Mouse (Mus musculus) retina, postnatal 1 day (tissue): ENCODE measurements around the gene Plet1.

Source experiments
- DNase-seq: peaks from one replicate; pipeline ENCODE4 v3.0.0-alpha.2; 2012

Plet1 gene

DNA sequence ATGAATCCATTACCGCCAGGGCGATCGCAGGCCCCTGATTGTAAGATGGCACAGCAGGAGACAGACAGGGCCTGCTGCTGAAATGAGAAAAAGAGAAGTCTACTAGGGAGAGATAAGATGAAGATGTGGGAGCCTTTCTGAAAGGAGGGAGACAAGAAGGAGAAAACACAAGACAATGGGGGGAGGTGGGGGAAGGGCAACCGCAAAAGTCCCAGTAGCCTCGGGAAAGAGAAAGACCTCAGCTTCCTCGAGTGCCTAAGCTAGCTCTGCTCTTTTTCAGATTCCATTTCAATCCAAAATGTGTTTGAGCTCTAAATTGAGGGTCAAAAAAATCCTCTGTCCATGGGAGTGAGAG, 1.8 kb downstream of the Plet1 start:
- no peak for DNase-seq

DNA sequence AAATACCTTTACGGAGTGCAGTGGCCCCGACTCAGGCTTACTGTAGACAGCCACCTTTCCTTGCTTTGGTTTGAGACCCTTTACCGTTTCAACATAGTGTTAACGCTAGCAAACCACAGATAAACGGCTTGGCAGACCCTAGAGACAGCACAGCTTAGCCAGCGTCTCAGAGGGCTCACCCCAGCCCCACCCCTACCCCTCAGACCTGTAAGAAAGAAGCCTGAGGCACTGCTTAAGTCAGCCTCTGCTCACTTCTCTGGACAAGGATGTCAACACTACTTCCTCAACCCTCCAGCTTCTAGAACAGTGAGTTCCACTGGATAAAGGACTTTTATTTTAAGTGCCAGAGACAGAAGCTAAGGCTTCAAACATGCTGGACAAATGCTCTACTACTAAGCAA, 2.2 kb downstream of the Plet1 start:
- peak; percentile 11 for DNase-seq

DNA sequence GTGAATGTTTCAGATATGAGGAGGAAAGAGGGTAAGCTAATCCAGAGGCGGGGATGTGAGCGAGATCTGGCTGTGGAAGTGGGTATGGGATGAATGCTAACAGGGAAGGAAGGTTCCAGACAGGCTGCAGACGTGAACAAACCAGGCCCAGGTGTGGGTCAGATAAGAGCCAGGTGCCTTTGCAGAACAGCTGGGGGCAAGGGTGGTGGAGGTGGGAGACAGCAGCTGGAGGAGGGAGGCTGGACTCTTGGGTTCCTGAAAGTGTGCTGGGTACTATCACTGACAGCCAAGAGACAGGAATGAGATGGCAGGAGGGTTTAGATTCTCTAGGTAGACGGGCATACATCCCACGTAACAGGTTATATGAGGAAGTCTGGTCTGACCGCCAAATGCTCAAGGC, 2.8 kb downstream of the Plet1 start:
- no peak for DNase-seq

DNA sequence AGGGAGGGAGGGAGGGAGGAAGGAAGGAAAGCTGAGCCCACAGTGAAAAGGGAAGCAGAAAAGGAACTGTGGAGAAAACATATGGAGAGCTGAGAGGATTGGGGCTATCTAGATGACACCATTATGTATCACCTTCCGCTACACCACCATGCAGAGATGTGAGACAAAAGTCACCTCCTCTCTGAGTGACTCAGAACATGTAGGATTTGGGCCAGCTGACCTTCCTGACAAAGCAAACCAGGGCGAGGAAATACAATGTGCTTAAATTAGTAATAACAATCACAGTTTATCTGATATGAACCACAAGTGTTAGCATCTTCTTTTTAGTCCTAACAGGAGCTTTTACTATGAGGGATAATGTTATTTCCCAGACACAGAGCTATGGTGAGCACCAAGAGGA, 3.2 kb downstream of the Plet1 start:
- no peak for DNase-seq

DNA sequence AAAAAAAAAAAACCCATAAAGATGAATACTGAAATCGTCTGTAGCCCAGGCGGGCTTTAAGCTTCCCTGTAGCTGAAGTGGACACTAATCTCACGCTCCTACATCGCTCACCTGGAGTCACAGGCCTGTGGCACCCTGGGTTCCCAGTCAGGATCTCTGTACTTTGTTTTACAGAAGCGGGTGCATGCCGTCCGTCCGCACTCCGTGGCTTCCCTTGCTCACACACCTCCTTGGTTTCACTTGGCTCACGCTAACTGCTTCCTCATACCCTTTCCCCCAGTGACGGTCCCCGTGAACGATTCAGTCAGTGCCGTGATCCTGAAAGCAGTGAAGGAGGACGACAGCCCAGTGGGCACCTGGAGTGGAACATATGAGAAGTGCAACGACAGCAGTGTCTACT, 4.5 kb downstream of the Plet1 start:
- no peak for DNase-seq

DNA sequence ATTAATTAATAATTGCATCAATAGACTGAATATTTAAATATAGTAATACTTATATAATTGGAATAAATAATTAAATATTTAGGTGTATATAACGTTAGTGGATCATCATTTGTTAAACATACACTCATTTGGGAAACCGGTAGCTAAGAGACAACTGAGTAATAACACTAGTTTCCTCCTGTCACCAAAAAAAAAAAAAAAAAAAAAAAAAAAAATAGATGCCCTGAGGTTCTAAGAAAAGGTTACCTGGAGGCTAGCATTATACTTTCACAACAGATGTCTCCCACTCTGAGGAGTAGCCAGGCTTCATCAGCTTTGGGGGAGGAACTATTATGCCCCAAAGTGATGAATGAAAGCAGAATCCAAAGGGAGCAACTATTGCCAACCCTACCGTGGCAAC, 5.5 kb downstream of the Plet1 start:
- no peak for DNase-seq

DNA sequence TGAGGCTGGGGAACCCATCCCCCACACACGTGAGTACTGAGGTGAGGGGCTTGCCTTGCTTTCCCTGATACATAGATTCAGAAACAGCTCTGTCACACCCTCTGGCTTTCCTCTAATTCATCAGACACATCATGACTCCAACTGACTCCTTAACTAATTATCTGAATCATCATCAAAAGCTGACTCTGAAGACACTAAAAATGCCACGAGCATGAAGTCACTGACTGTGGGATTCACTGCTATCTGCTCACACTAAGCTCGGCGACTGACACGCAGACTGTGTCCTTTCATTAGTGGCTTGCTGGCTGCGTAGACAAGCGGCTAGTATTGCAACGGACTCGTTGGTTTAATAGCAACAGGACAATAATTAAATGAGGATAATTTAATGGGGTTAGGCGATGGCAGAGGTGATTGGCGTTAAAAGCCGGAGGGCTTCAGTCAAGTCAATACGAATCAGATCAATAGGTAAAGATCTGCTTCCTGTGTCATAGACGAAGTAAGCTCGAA, 6.2 kb downstream of the Plet1 start:
- DNase-seq: peak; percentile 44

DNA sequence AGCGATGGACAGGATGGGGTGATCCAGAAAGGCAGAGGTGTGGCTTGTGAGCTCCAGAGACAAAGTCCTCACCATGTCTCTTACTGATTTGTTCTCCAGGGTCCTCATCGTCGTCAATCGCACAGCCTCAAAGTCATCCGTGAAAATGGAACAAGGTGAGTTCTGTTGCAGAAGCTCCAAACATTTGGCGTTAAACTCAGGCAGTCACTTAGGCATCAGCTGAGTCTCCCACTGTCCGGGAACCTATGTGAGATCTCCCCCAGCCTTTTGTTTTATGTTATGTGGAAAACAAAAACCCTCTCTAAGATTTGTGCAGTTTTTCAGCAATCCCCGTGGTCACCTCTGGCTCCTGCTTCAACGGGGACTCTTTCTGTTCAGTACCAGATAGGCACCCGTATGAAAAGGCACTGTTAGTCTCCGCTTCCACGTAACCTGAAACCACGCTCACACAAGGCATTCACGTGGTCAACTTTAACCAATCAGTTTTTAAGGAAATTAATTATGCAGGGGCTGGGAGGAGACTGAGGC, 6.7 kb downstream of the Plet1 start:
- peak; percentile 90 for DNase-seq

DNA sequence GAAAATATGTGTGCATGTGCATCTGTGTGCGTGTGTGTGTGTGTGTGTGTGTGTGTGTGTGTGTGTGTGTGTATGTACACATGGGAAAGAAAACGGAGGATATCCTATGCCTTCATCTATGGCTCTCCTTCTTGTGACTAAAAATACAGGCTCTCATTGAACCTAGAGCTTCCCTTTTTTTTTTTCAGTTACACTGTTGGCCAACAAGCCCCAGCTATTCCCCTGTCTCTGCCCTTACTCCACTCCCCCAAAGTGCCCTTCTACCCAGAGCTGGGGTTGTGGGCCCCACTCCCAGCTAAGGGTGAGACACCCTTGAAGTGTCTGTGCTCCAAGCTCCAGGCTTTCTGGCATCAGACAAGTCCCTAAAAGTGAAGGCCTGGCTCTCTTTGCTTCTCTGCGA, 8.6 kb downstream of the Plet1 start:
- no peak for DNase-seq

DNA sequence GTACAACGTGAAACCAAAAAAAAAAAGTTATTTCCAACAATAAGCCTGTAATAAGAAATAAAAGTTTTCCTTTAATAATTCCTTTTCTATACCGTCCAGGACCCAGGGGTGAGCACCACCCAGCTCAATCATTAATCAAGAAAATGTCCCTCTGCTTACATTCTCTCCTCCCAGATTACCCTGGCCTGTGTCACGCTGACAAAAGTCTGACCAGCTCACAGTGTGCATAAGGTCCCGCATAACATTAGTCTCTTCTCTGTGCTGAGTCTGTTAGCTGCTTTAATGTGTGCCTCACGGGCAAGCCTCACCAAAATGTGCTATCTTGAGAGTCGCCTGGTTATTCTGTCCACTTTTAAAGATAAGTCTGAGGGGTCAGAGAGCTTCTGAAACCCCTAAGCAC, 11.1 kb downstream of the Plet1 start:
- no peak for DNase-seq

DNA sequence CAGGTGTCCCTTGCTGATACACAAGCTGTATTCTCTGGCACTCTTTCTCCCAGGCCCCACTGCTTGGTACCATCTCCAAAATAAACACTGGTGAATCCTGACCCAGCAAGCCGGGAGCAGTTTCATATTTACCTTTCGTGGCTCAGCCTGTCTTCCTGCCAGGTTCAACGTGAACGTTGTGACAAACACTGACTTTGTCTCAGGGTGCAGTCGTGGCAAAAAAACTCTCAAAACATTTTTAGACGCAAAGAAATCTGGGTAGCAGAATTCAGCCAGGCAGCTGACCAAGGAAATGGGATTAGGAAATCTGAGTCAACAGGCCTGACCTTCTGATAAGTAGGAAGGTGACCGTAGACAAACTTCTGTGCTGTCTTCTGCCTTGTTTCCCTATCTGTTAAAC, 13.2 kb downstream of the Plet1 start:
- DNase-seq: no peak

DNA sequence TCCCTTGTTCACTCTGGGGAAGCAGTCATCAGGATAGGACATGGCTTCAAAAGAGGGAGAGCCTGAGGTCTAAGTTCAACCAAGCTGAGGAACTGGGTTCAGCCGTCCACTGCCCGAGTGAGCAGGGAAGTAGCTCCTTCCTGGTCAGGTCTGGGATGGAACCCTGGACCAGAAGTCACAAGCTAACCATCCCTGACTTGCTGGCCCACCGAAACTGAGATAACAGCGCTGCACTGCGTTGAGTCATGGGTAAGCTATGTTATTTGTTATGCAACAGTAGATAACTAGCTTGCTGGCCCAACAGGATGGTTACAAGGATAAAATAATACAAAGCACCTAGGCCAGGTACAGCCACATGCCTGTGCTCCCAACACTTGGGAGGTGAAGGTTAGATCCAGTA, 21.1 kb downstream of the Plet1 start:
- DNase-seq: no peak

DNA sequence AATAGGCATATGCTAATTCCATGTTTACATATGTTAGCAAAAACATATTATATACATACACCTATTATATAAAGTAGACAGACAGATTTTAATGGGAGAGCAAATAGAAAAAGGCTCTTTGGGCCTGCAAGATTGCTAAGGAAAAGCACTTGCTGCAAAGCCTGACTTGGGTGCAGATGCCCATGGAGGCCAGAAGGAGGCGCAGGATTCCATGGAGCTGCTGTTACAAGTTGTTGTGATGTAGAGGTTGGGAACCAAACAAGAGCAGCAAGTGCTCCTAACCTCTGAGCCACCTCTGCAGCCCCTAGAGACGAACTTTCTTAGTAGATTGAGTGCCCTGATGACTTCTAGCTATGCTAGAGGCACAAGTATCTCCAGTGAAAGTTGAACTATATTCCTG, 24.5 kb downstream of the Plet1 start:
- DNase-seq: peak; percentile 59

DNA sequence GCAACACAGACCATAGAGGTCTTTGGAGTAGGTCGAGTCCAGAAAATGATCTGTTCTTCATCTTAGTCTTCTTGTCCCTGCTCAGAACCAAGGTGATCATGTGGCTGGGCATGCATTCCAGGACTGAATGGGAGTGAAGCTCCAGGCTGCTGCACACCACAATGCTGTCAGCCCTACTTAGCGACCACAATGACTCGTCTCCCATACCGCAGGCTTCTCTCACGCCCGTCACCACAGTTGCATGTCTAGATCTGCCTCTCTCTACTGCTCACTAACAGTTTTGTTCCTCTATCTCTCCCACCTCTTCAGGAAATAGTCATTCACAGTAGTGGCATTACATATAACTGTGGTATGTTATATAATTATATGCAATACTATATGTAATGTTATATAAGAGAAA, 26.4 kb downstream of the Plet1 start:
- DNase-seq: no peak

DNA sequence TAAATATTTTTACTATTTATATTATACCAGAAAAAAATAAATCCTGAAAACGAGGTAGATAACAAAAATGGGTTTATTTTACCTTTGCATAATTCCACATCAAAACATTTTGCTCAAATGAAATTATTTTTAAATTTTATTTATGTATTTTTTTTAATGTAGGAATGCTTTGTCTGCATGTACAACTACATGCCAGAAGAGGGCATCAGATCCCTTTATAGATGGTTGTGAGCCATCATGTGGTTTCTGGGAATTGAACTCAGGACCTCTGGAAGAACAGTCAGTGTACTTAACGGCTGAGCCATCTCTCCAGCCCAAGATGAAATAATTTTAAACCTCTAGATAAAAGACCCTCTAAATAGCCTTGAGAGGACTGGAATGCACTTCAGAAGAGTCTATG, 27.2 kb downstream of the Plet1 start:
- DNase-seq: no peak

DNA sequence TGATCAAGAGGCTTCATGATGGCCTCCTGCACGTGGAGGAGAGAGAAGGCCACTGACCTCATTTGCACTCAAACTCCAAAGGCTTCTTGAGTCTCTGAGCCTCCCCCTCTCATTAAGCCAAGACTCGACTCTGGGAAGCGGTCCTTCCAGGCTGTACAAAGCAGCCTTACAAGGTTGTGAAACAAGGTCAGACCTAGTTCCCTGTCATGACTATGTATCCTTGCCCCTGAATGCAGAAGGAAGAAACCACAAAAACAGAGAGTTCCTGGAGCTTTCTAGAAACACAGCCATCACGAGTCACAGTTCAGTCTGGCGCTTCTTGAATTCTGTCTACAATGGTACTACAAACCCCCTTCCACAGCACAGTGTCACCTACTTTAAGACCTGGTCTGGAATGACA, 28.2 kb downstream of the Plet1 start:
- no peak for DNase-seq

DNA sequence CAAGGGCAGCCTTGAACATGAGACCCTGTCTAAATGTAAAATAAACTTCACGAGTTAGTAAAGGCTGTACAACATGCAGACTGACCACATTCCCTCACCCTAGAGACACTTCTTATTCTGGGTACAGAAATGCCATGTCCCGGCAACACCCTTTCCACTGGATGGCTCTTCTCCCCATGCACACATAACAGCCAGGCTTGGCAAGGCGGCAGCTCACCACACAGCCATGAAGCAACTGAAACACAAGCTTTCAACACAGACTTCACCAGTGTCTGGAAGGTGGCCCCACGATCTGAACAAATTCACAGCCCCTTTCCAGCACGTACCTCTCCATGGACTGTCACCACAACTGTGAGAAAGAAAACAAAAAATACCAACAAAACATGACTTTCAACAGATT, 30.6 kb downstream of the Plet1 start:
- DNase-seq: no peak

DNA sequence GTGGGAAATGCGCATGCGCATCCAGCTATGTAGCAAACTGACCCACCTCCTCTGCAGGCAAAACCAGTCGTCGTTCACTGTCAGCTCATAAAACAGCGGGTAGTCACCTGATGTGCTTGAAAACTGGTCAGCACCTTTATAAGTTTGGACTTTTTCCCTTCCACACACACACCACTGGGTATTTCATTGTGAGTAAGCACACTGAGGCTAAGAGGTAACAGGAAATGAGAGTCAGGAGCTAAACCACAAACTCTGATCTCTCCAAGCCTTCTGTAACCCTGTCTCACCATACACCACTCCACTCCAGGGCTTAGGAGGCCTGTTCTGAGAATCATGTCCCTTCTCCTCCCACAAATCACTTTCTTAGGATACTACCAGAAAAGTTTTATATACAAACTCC, 31.3 kb downstream of the Plet1 start:
- no peak for DNase-seq

DNA sequence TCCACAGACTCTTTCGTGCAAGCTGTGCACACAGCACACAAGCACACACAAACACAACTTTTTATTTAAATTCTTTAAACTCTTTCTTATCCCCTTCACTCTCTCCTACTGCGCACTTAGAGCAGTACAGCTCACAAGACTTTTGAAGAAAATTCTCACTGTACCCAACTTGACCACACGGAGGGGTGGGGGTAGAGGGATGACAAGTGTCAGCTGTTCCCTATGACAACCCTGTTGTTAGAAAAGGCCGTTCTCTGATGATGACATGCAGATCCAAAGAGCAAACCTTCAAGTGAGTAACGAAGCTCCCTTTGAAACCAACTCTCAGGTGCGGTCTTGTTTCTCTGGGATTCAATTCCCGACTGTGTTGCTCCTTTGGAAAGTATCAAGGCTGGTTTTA, 33.5 kb downstream of the Plet1 start:
- DNase-seq: no peak

DNA sequence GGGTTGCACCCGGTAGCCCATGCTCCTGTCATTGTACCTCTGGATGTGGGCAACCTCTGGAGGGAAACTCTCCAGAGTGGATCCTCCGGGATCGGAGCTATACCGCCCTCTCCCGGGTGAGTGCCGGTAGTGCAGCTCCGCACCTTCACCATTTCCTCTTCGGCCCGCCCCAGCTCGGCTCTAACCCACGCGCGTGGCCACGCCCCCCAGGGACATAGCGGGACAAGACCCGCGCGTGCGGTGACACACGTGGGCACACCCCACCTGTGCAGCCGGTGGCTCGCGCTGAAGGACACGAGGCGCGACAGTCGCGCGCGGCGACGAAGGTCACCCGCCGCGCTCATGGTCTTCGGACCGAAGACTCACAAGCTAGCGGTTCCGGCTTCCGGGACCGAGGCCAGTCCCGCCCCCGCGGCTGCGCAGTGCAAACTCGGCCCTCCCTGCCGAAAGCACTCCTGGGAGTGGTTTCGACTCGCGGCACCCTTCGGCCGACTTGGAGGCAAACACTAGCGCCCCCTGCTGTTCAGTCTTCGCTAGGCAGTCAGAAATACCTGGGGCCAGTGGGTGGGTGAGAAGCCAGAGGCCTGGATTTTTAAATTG, 34.1 kb downstream of the Plet1 start, which contains the start of gene Pts:
TSS of gene Pts (minus strand) at position 432 of the 600 bp plus-strand sequence.
- peak; percentile 99 for DNase-seq

DNA sequence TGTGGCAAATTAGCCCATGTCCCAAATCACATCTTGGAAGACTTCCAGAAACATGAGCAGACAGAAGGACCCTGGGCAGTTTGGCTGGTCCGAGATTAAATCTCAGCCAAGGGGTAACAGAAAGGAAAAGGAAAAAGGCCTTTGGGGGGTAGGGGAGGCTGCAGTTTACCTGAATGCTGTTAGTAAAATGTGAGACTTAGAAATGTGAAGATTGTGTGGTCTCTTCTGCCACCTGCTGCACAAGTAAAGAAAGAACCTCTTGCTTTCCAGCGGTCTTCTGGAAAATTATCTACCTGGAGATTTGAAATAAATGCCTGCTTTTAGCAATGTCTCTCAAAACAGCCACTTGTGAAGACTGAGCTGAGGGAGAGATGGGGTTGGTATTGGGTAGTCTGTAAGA, 36.6 kb downstream of the Plet1 start:
- DNase-seq: peak; percentile 74

DNA sequence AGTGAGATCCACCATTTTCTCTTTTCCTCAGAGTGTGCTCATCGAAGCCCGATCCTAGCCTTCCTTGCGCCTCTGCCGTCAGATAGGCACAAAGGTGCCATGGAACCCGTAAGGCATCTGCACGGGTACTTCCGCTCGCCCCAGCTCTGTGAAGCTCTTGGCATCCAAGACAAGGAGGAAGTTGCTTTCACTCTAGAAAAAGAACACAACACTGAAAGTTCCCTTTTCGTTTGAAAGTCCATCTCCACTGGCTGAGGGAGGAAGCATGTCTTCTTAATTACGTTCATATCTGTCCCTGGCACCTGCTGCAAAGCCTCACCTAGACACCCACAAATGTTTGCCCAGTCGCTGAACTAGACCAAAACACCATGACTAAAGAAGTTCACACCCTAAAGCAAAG, 39.0 kb downstream of the Plet1 start:
- DNase-seq: no peak

DNA sequence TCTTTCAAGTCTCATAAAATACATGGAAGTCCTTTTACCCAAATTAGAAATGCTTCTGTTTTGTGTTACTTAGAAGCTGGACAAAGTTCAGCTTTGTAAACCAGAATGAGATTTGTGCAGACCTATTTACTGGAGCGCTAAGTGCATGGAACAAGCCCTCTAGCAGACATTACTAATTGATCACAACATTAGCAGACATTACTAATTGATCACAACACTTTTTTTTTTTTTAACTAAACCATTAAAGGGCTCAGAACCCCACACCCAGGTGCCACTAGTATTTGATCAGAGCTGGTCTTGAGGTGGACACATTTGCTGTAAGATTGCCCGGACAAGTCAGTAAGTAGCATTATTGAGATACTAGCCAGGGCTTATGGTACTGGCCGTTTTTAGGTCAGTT, 39.5 kb downstream of the Plet1 start:
- DNase-seq: peak; percentile 6

DNA sequence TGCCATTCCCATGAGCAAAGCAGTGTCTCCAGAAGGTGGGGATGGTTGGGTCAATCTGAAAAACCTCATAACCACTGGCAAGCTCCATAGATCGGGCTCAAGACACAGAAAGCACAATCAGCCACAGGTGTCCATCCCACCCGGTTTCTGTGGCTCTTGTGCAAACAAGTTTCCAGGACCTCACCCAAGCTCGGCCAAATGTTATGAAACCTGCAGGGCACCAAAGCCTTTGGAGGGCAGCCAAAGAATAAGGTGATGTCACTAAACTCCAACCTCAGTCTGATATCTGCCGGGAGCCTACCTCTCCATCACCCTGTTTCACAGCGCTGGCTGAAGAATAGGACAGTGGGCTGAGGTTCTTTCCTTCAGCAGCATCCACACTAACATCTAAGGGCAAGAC, 41.6 kb downstream of the Plet1 start:
- DNase-seq: no peak

DNA sequence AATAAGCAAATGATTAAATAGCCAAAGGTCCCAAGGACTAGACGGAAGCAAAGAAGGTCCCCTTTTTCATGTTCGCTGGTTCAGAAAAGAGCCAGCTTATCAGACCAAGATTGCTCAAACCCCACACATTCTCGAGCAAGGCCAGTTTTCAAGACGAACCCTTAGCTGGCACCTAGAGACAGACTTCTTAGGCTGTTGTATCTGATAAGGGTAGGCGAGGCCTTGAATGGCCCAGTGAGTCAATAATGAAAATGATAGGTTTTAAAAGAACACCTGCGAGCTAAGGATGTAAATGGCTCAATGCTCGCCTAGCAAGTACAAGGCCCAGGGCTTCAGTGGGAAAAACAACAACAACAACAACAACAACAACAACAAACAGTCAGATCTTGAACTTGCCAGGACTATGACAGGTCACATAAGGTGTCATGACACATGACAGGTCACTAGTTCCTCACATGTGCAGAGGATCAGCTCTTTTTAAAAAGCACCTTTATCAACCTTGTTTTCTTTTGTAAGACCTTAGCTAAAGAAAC, 42.3 kb downstream of the Plet1 start:
- no peak for DNase-seq
